In the genomic region with DNA sequence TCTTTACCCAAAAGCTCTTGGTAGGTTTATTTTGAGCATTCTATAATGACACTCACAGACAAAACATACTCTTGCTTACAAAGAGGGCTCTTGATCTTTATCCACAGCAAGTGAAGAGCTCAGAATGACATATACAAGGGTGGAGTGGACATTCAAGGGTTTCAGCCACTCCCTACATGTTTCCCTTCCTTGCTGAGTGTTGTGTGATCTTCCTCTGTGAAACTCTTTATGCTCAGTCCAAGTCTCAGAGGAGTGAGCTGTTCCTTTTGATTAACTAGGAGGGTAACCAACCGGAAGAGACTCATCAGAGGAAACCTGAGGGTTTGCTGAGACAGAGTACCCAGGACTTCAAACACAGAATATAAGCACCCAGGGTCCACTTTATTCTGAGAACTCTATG, we compare ENCODE assay signal across 15 mouse cellular contexts.
"Had no signal": no experiment of that assay in that cellular context is flagged by ENCODE, and none has a peak within 500 bp of the region (broad histone marks: within the 10 kb centered on the region; RNA-seq: fewer than 3 reads in every experiment).

No protein-coding gene starts in this region.

- H3K36me3 ChIP-seq: limb, embryonic 12.5 days; limb, embryonic 15.5 days had no signal

- H3K9me3 ChIP-seq: limb, embryonic 12.5 days; limb, embryonic 15.5 days had no signal

- ATAC-seq: intestine, postnatal 0 days; liver, postnatal 0 days had no signal

- H3K4me3 ChIP-seq: limb, embryonic 12.5 days; limb, embryonic 15.5 days had no signal

- H3K9ac ChIP-seq: limb, embryonic 12.5 days; limb, embryonic 15.5 days; liver, embryonic 14.5 days; liver, postnatal 0 days had no signal

- H3K4me2 ChIP-seq: limb, embryonic 12.5 days; limb, embryonic 15.5 days; liver, embryonic 11.5 days; midbrain, embryonic 11.5 days had no signal

- H3K27me3 ChIP-seq: limb, embryonic 12.5 days; limb, embryonic 15.5 days had no signal

- H3K27ac ChIP-seq: limb, embryonic 12.5 days; limb, embryonic 15.5 days; liver, embryonic 14.5 days had no signal

- H3K4me1 ChIP-seq: limb, embryonic 12.5 days; limb, embryonic 15.5 days had no signal

- DNase-seq: kidney, postnatal 10 days; kidney, postnatal 4 days; left cerebral cortex, postnatal 4 days; liver, postnatal 0 days; lung, postnatal 4 days; midbrain, embryonic 14.5 days; right cerebral cortex, postnatal 25 days; thymus, adult 18-20 months; thymus, postnatal 36 days had no signal
